ENCODE assay signal across 8 mouse cellular contexts in the genomic region with DNA sequence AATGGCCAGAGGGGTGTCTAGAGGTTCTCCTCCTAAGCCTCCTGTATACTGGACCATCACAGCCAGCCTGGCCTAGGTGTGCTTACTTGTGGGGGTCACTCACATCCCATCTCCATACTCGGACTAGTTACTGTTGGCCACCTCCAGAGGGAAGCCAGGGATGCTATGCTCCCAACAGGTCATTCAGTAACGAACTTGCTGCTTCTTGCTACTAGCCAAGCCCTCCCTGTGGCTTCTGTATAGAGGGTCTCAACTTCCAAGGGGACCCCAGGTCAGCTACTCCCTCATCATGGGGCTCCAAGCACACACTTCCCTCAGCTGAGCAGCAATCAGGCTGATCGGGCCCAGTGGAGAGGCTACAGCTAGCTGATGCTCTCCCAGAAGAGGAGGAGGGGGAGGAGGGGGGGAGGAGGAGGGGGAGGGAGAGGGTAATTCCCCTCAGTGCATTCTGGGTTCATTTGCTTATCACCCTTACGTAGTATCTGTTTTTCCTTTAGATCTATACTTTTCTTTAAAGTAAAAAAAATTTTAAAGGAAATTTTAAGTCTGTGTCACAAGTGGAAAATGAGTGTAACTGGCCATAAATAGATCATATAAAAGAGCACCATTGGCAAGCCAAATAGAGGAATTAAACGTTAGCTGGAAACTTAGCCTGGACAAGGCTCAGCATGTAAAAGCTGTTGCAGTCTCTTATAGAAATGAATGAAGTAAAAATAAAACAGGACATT. TPM values are rescaled to one million over a fixed set of nuclear protein-coding genes. Genes with fewer than 3 reads are reported as not detected.
DNase-seq lines count a peak whose midpoint lies in the region; ATAC-seq and TF ChIP-seq lines count a peak whose summit lies in the region.
"Had no signal": no experiment of that assay in that cellular context is flagged by ENCODE, and none has a peak within 500 bp of the region (broad histone marks: within the 10 kb centered on the region; RNA-seq: fewer than 3 reads in every experiment).

No protein-coding gene starts in this region.

- H3K27me3 ChIP-seq in kidney, embryonic 15.5 days, result peaks cover 12% of the 10 kb centered on the region; the same call in 1 of the 2 replicates
- no peaks in the 10 kb centered on the region for H3K27me3 ChIP-seq in liver, embryonic 14.5 days (ENCODE audit: control insufficient read depth, insufficient read depth, low read length)

- H3K4me1 ChIP-seq in kidney, embryonic 15.5 days, result peaks cover 73% of the 10 kb centered on the region
- H3K4me1 ChIP-seq in brown adipose tissue, adult 24 weeks (ENCODE audit: control insufficient read depth, insufficient read depth, insufficient read length, low read length), result peaks cover 42% of the 10 kb centered on the region
- peaks cover 28 to 51% of the 10 kb centered on the region in 2 experiments for H3K4me1 ChIP-seq in liver, embryonic 14.5 days (replicated peaks; ENCODE audit: control insufficient read depth in 2 of 2, insufficient read depth in 2 of 2, low read length in 1 of 2)

- TF ChIP-seq CTCF in liver, embryonic 14.5 days (IDR thresholded peaks at IDR 0.05; ENCODE audit: low read depth), result no peak

- peak overlapping the region; percentile 41 for H3K4me2 ChIP-seq in kidney, embryonic 15.5 days
- peak overlapping the region; percentile 80 for H3K4me2 ChIP-seq in liver, embryonic 14.5 days (ENCODE audit: low read depth)

- no peak for DNase-seq in kidney, adult 11 months
- no peak for DNase-seq in liver, embryonic 14.5 days (ENCODE audit: low read depth in 3 of 3, low spot score in 3 of 3)
- DNase-seq in frontal cortex, postnatal 25 days (ENCODE audit: low spot score in 2 of 2), result no peak

- H3K9ac ChIP-seq in kidney, embryonic 15.5 days, result 0 out of 2 replicates have a peak overlapping the region, but pooled peaks have one; percentile 3
- peak overlapping the region; percentile 87 for H3K9ac ChIP-seq in liver, embryonic 14.5 days (replicated peaks)

- H3K36me3 ChIP-seq in kidney, embryonic 15.5 days, result no peaks in the 10 kb centered on the region
- no peaks in the 10 kb centered on the region for H3K36me3 ChIP-seq in liver, embryonic 14.5 days (replicated peaks; ENCODE audit: control insufficient read depth, insufficient read depth, low read depth)

- WGBS in kidney, embryonic 15.5 days, result 40% methylated on average over 5 of the region's 5 CpGs
- WGBS in liver, embryonic 14.5 days (ENCODE audit: insufficient replicate concordance), result 34% methylated on average over 5 of the region's 5 CpGs

- no peak for TF ChIP-seq EP300 in liver, embryonic 14.5 days (IDR thresholded peaks at IDR 0.05; ENCODE audit: low read depth)

- peak overlapping the region; percentile 90 for H3K27ac ChIP-seq in kidney, embryonic 15.5 days
- H3K27ac ChIP-seq in brown adipose tissue, adult 24 weeks (replicated peaks; ENCODE audit: low read depth, low read length), result peak overlapping the region; percentile 91
- H3K27ac ChIP-seq in liver, embryonic 14.5 days, result peak overlapping the region; percentile 86

- ATAC-seq in kidney, embryonic 15.5 days (replicated peaks; ENCODE audit: low FRiP score), result no peak
- ATAC-seq in CD4-positive, CD25-positive, alpha-beta regulatory T cell, adult 4 months, result peak; percentile 37
- no peak for ATAC-seq in liver, embryonic 14.5 days (ENCODE audit: insufficient read depth)
- no peak for ATAC-seq in erythroid progenitor cell, adult 5-6 weeks (replicated peaks; ENCODE audit: low FRiP score, poor library complexity, severe bottlenecking)

- no peaks in the 10 kb centered on the region for H3K9me3 ChIP-seq in kidney, embryonic 15.5 days (replicated peaks)
- no peaks in the 10 kb centered on the region for H3K9me3 ChIP-seq in liver, embryonic 14.5 days (ENCODE audit: control insufficient read depth, low read length)

- 0 out of 2 replicates have a peak overlapping the region, but pooled peaks have one; percentile 21 for H3K4me3 ChIP-seq in kidney, embryonic 15.5 days (replicated peaks)
- peak overlapping the region; percentile 81 for H3K4me3 ChIP-seq in brown adipose tissue, adult 24 weeks (ENCODE audit: insufficient read depth, low read depth, low read length)
- peak overlapping the region; percentile 71 to 77 for H3K4me3 ChIP-seq in liver, embryonic 14.5 days (ENCODE audit: insufficient read depth in 1 of 2, low read depth in 2 of 2, low read length in 2 of 2)

RNA-seq across cellular contexts. Expression of a gene that starts 3.6 kb away (rescaled TPM):
- 3.9 and 4.2 TPM in 2 replicates for polyA plus RNA-seq in kidney, embryonic 15.5 days (2015; fragmentation: Nextera tagmentation; extraction: Ambion mirVana)
- 100 to 1,000 TPM; 171 to 206 TPM for polyA plus RNA-seq in CD4-positive, CD25-positive, alpha-beta regulatory T cell, adult 4 months (2017; shearing (Covaris generic))
- polyA plus RNA-seq in brown adipose tissue, adult 24 weeks (2012; ENCODE audit: insufficient read depth, insufficient read length, missing spikeins), result 14.7 and 16.0 TPM in 2 replicates
- polyA plus RNA-seq in liver, embryonic 14.5 days (2012; rRNA removed), result 6.9 and 8.8 TPM in 2 replicates
- 6.2 and 6.6 TPM in 2 replicates for polyA plus RNA-seq in liver, embryonic 14.5 days (2014; fragmentation: Nextera tagmentation; extraction: Ambion mirVana)
- total RNA-seq in erythroid progenitor cell, adult 5-6 weeks (2015; ENCODE audit: low replicate concordance), result 84.7 and 114 TPM in 2 replicates
- total RNA-seq in erythroid progenitor cell, adult 5-6 weeks (2017; ENCODE audit: low replicate concordance), result 84.7 and 147 TPM in 2 replicates

RNA-seq across cellular contexts. Expression of a gene that starts 49.3 kb away (rescaled TPM):
- polyA plus RNA-seq in kidney, embryonic 15.5 days (2015; fragmentation: Nextera tagmentation; extraction: Ambion mirVana), result 0.62 and 0.88 TPM in 2 replicates
- 1 to 10 TPM; 1.5 to 3.7 TPM for polyA plus RNA-seq in CD4-positive, CD25-positive, alpha-beta regulatory T cell, adult 4 months (2017; shearing (Covaris generic))
- not detected in 2 replicates for polyA plus RNA-seq in brown adipose tissue, adult 24 weeks (2012; ENCODE audit: insufficient read depth, insufficient read length, missing spikeins)
- polyA plus RNA-seq in liver, embryonic 14.5 days (2012; rRNA removed), result not detected in 2 replicates
- polyA plus RNA-seq in liver, embryonic 14.5 days (2014; fragmentation: Nextera tagmentation; extraction: Ambion mirVana), result not detected in 2 replicates
- not detected in 2 replicates for total RNA-seq in erythroid progenitor cell, adult 5-6 weeks (2015; ENCODE audit: low replicate concordance)
- total RNA-seq in erythroid progenitor cell, adult 5-6 weeks (2017; ENCODE audit: low replicate concordance), result not detected in 2 replicates
- total RNA-seq: layer of hippocampus, adult 18-20 months had no signal

Comparison
In these comparisons a context has a peak if more than half of its experiments do, and no peak if none do; other contexts are left out.
1. H3K4me3 ChIP-seq: peak in every context shown above with its lines; median percentile 81 in brown adipose tissue, adult 24 weeks; 74 in liver, embryonic 14.5 days; 21 in kidney, embryonic 15.5 days.
2. RNA of a gene that starts 3.6 kb away (polyA plus RNA-seq): 171 to 206 TPM in CD4-positive, CD25-positive, alpha-beta regulatory T cell, adult 4 months; 14.7 to 16.0 TPM in brown adipose tissue, adult 24 weeks, 6.2 to 8.8 TPM in liver, embryonic 14.5 days and 3.9 to 4.2 TPM in kidney, embryonic 15.5 days; every median in the first group is over 10 times any median in the second.
3. Peak in every context shown above with its lines, with median percentiles within 50 percentile points of each other: H3K27ac ChIP-seq.